Mouse (Mus musculus) kidney, adult 8-10 months (tissue): ENCODE results near the gene Fcer1g.

Experiments
- DNase-seq, 2 experiments: peaks; one replicate each; pipeline ENCODE4 v3.0.0; 2022

The Fcer1g gene

GRCm38 (mm10) chr1:171241952-171242351, 7.8 kb upstream of the Fcer1g start:
- DNase-seq, result peak in 1 of 2 experiments; percentile 43

- DNase-seq, result no peak
These were observed 6.7 kb upstream of the Fcer1g start for GRCm38 (mm10) chr1:171240911-171241310.

GRCm38 (mm10) chr1:171239992-171240744, 6.0 kb upstream of the Fcer1g start:
- peak in 1 of 2 experiments; percentile 40 for DNase-seq

GRCm38 (mm10) chr1:171238463-171238862, 4.3 kb upstream of the Fcer1g start:
- DNase-seq, result peak in 1 of 2 experiments; percentile 69

- DNase-seq, result no peak
These were observed 3.3 kb upstream of the Fcer1g start for GRCm38 (mm10) chr1:171237438-171237837.

GRCm38 (mm10) chr1:171235791-171236190, 1.6 kb upstream of the Fcer1g start:
- no peak for DNase-seq

GRCm38 (mm10) chr1:171234538-171234937, 373 bp upstream of the Fcer1g start:
- DNase-seq, result no peak

GRCm38 (mm10) chr1:171232800-171233730, 1.1 kb downstream of the Fcer1g start:
- DNase-seq, result no peak

GRCm38 (mm10) chr1:171232348-171232747, 1.8 kb downstream of the Fcer1g start:
- DNase-seq, result no peak

GRCm38 (mm10) chr1:171231844-171232243, 2.3 kb downstream of the Fcer1g start:
- no peak for DNase-seq

GRCm38 (mm10) chr1:171230215-171230614, 4.0 kb downstream of the Fcer1g start:
- no peak for DNase-seq

GRCm38 (mm10) chr1:171229750-171230149, 4.4 kb downstream of the Fcer1g start:
- DNase-seq, result no peak

- no peak for DNase-seq
These were observed 6.3 kb downstream of the Fcer1g start for GRCm38 (mm10) chr1:171227879-171228278.

- no peak for DNase-seq
These were observed 7.4 kb downstream of the Fcer1g start for GRCm38 (mm10) chr1:171226780-171227179.

- DNase-seq, result no peak
These were observed 9.3 kb downstream of the Fcer1g start, which contains the start of gene Apoa2 for GRCm38 (mm10) chr1:171224857-171225256. TSS of gene Apoa2 (plus strand) at chr1:171225054.

- DNase-seq, result peak; percentile 58 to 61
These were observed 10.4 kb downstream of the Fcer1g start for GRCm38 (mm10) chr1:171223796-171224195.

GRCm38 (mm10) chr1:171223168-171223567, 11.0 kb downstream of the Fcer1g start:
- DNase-seq, result no peak

GRCm38 (mm10) chr1:171222238-171223155, 11.7 kb downstream of the Fcer1g start, which contains the start of gene Tomm40l:
TSS of gene Tomm40l (minus strand) at chr1:171222514.
- peak; percentile 97 to 100 for DNase-seq

- DNase-seq, result no peak
These were observed 12.6 kb downstream of the Fcer1g start for GRCm38 (mm10) chr1:171221281-171222193.

- DNase-seq, result peak; percentile 68 to 87
These were observed 13.3 kb downstream of the Fcer1g start for GRCm38 (mm10) chr1:171220871-171221270.

- DNase-seq, result no peak
These were observed 17.8 kb downstream of the Fcer1g start for GRCm38 (mm10) chr1:171216241-171216955.
